Mouse (Mus musculus): Measurements from ENCODE around the gene Cox7b.
A peak's percentile ranks its signal among the peaks of the same experiment; 100 is the strongest.

Cox7b gene

GRCm38 (mm10) chrX:106015571-106016322 is at the start of gene Cox7b:
Gene Cox7b (plus strand): TSS chrX:106015700.
- DNase-seq (ENCODE audit: extremely low read depth, insufficient read length, low spot score), result peak; percentile 69

GRCm38 (mm10) chrX:106001605-106002004 is 13.9 kb upstream of the Cox7b start:
- no peak for DNase-seq (ENCODE audit: extremely low read depth, insufficient read length, low spot score)

DNA sequence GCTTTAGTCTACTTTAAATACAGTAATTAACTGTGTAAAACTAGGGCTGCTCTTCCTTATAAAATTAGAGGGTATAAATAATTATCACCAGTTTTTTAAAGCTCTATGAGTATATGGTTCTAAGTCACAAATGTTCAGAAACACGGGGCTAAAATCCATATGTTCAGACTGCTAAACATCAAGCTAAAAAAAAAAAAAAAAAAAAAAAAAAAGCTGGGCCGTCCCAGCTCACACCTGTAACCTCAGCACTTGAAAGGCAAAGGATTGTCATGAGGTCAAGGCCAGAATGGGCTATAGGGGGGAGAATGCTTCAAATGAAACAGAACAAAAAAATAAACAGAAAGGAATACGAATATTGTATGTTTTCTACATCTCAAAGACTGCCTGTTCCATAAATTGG is 4.7 kb upstream of the Cox7b start:
- DNase-seq (ENCODE audit: extremely low read depth, insufficient read length, low spot score), result no peak

- peak; percentile 92 for DNase-seq (ENCODE audit: extremely low read depth, insufficient read length, low spot score)
These were observed 3.9 kb upstream of the Cox7b start, which contains the start of gene Magt1 for GRCm38 (mm10) chrX:106011465-106012159. Gene Magt1 (minus strand): TSS chrX:106011906.

DNA sequence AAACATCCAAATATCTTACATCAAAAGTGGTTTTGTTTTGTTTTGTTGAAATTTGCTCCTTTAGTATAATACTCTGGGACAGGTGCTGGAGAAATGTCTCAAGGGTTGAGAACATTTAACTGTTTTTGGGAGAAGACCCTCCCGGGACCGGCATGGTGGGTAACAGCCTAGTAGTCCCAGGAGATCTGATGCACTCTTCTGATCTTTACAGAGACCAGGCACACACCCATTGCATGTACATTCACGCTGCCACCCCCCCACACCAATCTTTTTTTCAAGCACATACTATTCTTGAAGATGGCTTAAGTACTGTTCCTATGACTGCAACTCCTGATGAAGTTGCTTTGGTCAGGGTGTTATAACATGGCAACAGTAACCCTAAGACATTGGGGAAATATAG is 2.9 kb upstream of the Cox7b start:
- no peak for DNase-seq (ENCODE audit: extremely low read depth, insufficient read length, low spot score)

DNA sequence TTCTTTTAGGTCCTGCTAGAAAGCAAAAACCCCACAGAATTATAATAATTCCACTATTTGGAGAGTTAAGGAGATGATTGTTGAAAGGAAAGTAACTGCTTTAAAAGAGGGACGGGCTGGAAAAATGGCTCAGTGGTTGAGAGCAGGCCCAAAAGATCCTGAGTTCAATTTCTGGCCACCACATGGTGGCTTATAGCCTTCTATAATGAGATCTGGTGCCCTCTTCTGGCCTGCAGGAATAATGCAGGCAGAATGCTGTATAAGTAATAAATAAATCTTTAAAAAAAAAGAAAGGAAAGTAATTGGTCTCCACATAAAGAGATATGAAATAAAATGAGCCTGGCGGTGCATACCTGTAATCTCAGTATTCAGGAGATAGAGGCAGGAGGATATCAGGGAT is 2.3 kb upstream of the Cox7b start:
- peak; percentile 16 for DNase-seq (ENCODE audit: extremely low read depth, insufficient read length, low spot score)

- DNase-seq (ENCODE audit: extremely low read depth, insufficient read length, low spot score), result peak; percentile 38
These were observed 641 bp upstream of the Cox7b start for GRCm38 (mm10) chrX:106014741-106015377.

DNA sequence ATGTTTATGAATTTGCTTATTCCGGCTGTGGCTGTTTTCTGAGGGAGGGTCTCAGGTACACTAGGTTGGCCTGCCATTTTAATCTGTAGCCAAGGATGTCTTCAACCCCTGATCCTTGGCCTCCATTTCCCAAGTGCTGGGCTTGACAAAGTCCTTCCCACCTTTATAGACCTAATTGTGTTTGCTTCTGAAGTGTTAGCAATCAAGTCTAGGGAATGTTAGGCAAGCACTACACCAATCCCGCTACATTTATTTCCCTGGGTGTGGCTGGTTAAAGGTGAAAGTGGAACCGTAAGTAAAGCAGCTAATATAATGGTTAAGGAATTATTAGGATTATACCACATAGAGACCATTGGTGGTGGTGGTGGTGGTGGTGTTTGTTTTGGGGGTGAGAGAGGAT is 1.6 kb downstream of the Cox7b start:
- DNase-seq (ENCODE audit: extremely low read depth, insufficient read length, low spot score), result no peak

DNA sequence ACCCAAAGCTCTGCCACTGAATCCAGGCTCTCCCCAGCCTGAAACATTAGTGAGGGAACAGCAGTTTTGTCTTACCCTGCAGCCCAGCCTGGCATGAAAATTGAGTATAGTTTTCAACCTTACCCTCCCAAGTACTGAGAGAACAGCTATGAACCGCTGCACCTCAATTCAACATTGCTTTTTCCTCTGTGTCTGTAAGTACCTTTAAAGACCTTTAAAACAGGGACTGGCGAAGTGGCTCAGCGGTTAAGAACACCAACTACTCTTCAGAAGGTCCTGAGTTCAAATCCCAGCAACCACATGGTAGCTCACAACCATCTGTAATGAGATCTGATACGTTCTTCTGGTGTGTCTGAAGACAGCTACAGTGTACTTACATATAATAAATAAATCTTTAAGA is 2.0 kb downstream of the Cox7b start:
- DNase-seq (ENCODE audit: extremely low read depth, insufficient read length, low spot score), result no peak

DNA sequence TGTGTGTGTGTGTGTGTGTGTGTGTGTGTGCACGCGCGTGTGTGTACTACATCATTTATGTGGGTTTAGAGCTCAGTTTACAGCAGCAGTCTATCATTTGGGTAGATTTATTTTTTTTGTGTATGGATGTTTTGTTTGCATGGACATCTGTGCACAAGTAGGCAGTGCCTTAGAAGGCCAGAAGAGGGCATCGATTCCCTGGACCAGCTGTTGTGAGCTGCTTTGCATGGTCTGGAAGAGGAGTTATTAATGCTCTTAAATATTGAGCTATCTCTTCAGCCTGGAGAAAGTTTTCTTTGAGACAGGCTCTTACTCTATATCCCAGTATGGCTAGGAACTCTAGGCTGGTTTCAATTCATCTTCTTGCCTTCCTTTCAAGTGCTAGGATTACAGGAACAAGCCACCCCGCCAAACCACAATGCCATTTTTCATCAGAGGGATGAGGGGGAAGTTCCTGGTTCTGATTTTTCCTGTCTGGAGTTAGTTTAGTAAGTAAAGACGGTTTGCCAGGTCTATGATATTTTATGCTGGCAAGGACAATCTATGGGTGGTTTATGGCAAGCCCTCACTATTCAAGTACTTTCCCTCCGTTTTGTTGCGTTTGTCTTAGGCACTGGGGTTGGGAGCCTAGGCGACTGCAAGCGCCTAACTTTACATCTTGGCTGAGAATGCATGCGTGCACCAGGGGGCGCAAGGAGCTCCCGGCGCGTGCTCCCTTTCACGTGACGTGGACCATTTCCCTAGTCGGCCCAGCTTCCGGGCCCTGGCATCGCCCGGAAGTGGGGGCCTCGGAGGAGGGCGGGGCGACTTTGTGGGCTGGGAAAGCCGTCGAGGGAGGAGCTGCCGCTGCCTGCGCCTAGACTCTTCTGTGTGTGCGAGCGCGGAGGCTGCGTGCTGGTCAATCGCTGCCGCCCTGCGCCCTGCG is 11.2 kb downstream of the Cox7b start, which contains the start of gene Atp7a:
Atp7a (plus strand) TSS at position 859 of the 925 bp plus-strand sequence.
- peak; percentile 94 for DNase-seq (ENCODE audit: extremely low read depth, insufficient read length, low spot score)

- DNase-seq (ENCODE audit: extremely low read depth, insufficient read length, low spot score), result no peak
These were observed 11.8 kb downstream of the Cox7b start for GRCm38 (mm10) chrX:106027343-106027674.

GRCm38 (mm10) chrX:106030176-106030575 is 14.7 kb downstream of the Cox7b start:
- no peak for DNase-seq (ENCODE audit: extremely low read depth, insufficient read length, low spot score)

DNA sequence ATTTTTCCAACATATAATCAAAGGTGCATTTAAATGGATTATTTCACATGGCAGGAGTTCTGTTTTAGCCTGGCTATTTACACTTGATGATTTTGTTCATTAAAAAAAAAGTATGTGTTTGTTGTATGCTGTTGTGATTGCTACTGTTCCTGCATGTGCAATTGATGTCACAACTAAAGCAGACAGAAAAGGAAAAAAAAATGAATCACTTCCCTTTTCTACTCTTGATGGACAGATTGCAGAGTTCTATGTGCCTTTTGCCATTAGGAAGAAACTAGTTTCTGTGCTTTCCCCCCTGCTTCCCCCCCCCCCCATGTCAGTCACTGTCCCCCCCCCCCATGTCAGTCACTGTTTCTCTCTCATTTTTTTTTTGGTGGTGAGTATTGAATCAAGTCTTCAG is 15.6 kb downstream of the Cox7b start:
- DNase-seq (ENCODE audit: extremely low read depth, insufficient read length, low spot score), result no peak

DNA sequence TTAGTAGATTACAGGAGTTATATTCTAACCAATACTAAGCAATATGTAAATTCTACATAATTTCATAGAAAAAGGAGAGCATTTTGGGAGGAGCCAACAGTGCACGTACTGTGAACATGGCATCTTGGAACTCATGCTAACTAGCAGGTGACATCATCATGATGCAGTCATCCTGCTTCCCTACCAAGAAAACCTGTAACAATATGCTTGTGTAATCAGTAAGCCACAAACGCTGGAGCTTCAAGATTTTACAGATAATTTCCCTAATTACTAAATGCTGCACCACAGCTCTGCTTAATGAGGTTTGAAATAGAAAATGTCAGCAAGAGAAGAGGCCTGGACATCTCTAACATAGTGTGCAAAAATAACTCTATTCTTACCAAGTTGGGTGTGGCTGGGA is 20.2 kb downstream of the Cox7b start:
- DNase-seq (ENCODE audit: extremely low read depth, insufficient read length, low spot score), result no peak

- DNase-seq (ENCODE audit: extremely low read depth, insufficient read length, low spot score), result no peak
These were observed 21.8 kb downstream of the Cox7b start for GRCm38 (mm10) chrX:106037185-106037752.

DNA sequence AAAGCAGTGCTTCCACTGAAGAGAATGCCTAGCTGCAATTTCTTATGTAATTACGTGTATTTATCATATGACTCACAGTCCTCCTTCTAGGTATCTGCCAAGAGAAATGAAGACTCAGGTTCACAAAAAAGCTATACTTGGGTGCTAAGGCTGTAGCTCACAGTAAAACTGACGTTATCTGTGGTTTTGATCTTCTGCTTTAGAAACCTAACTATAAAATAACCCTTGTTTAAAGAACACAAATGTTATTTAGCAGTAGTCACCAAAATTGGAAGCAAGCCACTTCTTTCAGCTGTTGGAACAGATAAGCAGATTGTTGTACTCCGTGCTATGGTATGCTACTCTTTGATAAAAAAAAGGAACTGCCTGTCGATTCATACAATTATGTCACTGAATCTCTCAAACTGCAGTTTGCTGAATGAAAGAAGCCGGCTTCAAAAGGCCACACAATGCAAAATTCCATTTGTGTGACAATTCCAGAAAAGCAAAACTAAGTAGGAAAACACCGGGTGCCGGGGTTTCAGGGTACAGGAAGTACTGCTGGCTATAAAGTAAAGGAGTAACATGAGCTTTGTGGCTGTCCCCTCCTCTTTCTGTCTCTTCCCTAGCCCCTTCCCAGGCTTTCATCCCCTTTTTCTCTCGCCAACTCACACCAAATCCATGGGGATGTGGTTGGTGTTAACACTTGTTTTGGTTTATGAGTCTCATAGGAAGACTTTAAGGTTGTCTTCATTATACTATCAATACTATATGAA is 28.5 kb downstream of the Cox7b start:
- DNase-seq (ENCODE audit: extremely low read depth, insufficient read length, low spot score), result peak; percentile 42

DNA sequence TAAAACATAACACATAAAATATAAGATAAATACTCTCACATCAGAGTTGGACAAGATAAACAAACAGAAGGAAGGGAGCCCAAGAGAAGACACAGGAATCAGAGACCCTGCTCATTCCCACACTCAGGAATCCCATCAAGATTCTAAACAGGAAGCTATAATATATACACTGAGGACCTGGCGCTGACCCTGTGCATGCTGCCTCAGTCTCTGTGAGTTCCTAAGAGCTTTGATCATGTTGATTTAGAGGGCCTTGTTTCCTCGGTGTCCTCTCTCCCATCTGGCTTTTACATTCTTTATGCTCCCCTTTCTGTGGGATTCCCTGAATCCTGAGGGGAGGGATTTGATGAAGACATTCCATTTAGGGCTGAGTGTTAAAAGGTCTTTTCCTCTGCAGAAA is 30.0 kb downstream of the Cox7b start:
- no peak for DNase-seq (ENCODE audit: extremely low read depth, insufficient read length, low spot score)

GRCm38 (mm10) chrX:106045928-106046327 is 30.4 kb downstream of the Cox7b start:
- no peak for DNase-seq (ENCODE audit: extremely low read depth, insufficient read length, low spot score)

- no peak for DNase-seq (ENCODE audit: extremely low read depth, insufficient read length, low spot score)
These were observed 32.7 kb downstream of the Cox7b start for GRCm38 (mm10) chrX:106048191-106048590.

All from 3134 (cell line).